Mouse (Mus musculus): ENCODE results near the gene Akt1s1.

Akt1s1 gene

DNA sequence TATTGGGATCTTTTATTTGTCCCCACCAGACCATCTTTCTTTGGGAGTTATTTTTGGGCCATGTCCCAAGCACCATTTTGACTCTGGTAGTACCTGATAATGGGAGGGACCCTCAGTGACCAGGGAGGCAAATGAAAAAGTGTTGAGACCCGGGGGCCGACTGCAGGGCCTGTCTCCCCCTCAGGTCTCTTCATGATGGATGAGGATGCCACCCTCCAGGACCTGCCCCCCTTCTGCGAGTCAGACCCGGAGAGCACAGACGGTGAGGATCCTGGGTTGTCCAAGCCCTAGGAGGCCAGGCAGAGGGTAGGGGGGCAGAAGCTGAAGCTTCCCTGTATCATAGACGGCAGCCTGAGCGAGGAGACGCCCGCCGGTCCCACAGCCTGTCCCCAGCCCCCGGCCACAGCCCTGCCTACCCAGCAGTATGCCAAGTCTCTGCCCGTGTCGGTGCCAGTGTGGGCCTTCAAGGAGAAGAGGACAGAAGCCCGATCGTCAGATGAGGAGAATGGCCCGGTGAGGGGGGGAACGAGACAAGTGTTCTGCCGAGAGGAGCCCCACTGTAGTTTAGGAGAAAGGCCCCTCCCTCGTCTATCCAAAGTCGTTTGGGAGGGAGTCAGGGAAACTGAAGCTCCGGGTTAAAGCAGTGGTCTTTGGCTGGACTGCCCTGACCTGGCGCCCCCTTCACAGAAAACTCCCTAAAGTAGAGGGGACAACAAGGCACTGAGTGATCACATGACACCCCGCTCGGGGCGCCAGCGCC lies 5.0 kb downstream of the Akt1s1 start:
- no peak for DNase-seq (ENCODE audit: low read depth, low spot score)

DNA sequence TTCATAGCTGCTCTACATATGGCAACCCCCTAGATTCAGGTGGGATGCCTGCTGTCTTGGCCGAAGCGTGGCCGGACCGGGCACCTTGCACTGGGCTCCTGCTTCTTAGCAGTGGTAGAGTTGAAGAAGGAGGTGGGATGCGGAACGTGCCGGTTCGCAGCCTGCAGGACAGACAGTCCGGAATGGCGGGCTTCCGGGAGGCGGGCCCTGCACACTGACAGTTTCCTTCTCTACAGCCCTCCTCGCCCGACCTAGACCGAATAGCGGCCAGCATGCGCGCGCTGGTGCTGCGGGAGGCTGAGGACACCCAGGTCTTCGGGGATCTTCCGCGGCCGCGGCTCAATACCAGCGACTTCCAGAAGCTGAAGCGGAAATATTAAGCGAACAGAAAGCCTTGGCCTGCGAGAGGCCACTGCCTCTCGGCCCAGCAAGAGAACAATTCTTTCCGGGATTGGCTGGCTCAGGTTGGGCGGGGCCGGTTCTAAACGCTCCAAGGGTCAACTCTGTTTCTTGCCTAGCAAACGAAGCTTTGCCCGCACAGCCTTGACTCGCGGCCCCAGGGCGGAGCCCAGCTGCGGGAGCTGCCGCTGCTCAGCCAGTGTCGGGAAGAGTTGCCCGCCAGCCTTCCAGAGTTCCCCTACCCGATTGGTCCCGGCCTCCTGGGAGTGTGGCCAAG lies 5.7 kb downstream of the Akt1s1 start:
- DNase-seq (ENCODE audit: low read depth, low spot score), result no peak

DNA sequence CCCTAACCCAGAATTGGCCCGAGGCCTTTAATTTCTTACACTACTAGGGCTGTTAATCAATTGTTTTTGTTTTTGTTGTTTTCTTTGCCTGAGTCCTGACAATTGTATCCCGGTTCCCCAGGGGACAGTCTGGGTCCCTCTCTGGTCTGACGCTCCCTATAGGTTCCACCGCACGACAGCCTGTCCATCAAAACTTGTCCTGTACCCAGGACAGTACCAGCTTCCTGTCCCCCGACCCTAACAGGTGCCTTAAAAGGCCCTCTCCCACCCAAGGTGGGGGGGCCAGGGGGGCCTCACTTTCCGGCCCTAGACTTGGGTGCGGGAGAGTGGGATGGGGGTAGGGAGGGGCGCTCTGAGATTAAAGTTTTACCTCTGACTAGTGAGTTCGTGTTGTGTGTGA lies 6.2 kb downstream of the Akt1s1 start:
- DNase-seq (ENCODE audit: low read depth, low spot score), result no peak

DNA sequence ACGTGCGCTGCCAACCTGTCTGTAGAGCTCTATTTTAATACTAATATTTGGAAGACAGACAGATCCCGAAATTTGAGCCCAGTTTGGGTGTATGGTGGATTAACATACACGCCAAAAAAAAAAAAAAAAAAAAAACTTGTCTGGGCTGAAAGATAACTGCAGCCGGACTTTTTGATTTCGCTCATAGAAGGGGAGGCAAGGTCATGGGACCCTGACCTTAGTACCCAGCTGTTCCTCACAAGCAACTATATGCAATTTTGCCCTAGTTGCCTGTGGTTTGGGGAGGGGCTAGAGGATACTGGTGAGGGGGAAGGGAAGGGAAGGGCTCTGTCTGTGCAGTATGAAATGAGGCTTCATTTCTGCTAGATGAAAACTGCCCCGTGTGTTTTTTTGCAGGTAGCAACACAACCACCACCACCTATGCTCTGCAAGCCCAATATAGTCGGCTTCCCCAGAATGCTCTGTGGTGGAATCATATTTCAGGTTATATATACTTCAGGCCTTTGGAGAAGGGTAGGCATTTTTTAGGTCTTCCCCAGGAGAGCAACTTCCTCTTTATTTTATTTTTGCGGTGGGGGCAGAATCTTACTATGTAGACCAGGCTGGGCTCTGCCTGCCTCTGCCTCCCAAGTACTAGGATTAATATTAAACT lies 7.6 kb downstream of the Akt1s1 start:
- no peak for DNase-seq (ENCODE audit: low read depth, low spot score)

DNA sequence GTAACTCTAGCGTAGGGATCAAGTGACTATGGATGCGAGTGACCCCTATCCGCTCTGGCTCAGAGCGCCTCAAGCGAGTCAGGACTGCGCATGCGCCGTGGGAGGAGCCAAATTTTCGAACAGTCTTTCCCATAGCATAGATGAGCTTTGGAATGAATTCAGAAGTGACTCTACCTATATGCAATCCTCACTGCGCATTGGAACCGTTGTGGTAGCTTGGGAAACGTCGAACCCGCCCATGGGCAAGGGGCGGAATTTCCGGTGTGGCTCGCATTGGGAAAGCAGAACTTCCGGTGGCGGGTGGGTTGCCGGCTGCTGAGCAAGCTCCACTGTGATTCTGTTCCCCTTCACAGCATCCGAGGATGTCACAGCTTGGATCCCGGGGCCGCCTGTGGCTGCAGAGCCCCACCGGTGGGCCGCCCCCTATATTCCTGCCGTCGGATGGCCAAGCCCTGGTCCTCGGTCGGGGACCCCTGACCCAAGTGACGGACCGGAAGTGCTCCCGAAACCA lies 8.3 kb downstream of the Akt1s1 start, which contains the start of gene Pnkp:
Gene Pnkp (plus strand): TSS at position 98 of the 511 bp plus-strand sequence.
- DNase-seq (ENCODE audit: low read depth, low spot score), result peak; percentile 94

DNA sequence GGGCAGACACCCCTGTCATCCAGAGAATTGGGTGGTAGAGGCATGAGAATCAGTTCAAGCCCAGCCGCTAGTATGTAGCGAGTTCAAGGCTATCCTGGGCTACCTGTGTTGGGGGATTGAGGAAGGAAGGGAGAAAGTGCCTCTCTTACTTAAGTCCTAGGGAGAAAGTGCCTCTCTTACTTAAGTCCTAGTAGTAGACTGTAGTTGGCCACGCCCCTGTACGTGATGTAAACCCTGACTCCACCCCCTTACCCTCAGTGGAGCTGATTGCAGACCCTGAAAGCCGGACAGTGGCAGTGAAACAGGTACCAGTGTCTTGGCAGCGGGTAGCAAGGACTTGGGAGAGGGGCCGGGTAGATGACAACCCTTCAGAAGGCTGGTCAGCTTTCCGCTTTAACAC lies 9.1 kb downstream of the Akt1s1 start:
- DNase-seq (ENCODE audit: low read depth, low spot score), result no peak

DNA sequence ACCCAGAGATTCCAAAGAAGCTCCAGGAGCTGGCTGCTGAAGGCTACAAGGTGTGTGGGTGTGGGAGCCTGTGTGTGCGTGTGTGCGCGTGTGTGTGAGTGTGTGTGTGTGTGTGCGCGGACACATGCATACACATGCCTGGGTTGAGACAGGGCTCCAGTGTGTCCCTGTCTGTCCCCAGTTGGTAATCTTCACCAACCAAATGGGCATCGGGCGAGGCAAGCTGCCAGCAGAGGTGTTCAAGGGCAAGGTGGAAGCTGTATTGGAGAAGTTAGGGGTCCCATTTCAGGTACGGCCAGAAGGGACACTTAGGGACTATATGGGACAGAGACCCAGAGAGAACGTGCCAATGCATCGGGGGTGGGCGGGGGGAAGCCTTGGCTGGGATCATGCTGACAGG lies 11.1 kb downstream of the Akt1s1 start:
- DNase-seq (ENCODE audit: low read depth, low spot score), result no peak

DNA sequence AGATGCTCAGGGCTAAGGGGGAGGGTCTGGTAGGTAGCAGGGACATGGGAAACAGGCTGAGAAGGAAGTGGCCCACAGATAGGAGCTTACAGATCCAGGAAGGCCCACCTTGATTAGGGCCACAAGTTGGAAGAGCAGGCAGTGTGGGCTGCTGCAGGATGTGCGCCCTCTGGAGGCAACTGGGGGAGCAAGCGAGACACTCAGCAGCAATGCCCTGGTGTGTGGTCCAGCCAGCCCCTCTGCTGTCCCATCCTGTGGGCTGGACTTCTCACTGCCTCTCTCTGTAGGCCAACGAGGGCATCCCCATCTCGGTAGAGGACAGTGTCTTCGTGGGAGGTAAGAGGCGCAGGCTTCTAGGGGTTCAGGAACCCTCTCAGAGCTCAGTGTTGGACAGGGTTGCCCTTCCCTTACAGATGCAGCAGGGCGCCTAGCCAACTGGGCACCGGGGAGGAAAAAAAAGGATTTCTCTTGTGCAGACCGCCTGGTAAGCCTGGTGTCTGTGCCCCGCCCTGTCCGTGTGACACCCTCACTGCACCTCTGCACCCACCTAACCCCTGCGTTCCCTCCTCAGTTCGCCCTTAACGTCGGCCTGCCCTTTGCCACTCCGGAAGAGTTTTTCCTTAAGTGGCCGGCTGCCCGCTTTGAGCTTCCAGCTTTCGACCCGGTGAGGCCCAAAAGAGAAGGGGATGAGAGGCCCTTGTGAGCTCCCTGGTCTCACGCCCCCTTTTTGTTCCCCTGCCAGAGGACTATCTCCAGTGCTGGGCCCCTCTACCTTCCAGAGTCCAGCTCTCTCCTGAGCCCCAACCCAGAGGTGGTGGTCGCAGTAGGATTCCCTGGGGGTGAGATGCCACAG lies 12.0 kb downstream of the Akt1s1 start:
- DNase-seq (ENCODE audit: low read depth, low spot score), result no peak

DNA sequence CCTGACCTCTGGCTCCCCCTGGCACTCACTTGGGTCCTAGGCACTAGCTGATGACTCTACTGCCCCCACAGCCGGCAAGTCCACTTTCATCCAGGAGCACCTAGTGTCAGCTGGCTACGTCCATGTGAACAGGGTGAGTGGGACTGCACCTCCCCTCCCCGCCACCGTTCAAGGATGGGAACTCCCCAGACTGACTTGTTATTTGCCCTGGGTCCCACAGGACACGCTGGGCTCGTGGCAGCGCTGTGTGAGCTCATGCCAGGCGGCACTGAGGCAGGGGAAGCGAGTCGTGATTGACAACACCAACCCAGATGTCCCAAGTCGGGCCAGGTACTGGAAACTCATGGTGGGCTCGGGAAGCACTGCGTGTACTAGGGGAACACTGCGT lies 12.6 kb downstream of the Akt1s1 start:
- DNase-seq (ENCODE audit: low read depth, low spot score), result no peak

DNA sequence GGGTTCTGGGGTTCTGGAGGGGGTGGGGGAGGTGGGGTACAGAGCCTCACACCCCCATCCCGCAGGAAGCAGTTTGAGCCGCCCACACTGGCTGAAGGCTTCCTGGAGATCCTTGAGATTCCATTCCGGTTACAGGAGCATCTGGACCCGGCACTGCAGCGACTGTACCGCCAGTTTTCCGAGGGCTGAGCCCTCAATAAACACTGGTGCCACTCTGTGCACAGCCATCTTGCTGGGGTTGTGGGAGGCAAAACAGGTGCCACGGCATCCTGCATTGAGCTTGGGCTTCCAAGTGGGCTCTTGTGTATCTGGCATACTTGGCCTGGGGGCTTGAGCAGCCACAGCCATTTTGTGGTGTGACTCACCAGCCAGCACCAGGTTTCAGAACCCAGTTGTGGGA lies 13.6 kb downstream of the Akt1s1 start:
- DNase-seq (ENCODE audit: low read depth, low spot score), result no peak

DNA sequence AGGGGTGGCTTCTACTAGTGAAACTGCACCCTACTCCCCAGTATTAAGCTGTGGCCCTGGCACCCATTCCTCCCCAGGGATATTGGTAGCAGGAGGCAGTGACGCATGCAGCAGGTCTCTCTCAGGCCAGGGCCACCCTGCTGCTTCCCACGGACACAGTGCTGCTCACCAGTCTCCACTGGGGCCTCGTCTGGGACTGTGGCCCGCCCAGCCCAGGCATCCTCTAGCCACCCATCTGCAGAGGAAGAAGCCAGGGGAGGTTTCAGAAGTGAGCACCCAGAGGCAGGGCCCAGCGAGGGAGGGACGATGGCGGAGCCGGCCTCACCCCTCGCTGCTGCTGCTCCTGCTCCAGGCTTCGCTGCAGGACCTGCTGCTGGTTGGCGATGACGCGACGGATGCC lies 14.4 kb downstream of the Akt1s1 start:
- DNase-seq (ENCODE audit: low read depth, low spot score), result no peak

DNA sequence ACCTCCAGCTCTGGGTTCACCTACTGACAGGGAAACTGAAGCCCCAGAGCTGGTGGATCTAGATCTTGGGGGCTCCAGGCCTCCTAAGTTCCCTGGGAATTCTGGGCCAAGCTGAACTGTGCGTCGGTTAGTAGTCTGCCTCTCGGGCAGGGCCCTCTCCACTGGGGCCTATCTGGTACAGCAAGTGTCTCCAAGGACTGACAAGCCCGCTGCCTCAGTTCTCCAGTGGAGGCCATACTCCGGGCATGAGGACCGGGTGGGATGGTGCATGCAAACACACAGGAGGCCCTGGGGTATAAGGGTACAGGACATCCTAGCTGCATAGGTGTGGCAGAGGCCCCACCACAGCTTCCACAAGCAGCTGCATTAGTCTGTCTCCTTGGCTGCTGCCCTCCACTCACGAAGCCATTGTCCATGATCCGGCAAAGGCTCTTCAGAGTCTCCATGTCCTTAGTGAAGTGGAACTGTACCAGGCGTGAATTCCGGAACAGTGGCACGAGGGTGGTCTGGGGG lies 15.2 kb downstream of the Akt1s1 start:
- DNase-seq (ENCODE audit: low read depth, low spot score), result no peak

DNA sequence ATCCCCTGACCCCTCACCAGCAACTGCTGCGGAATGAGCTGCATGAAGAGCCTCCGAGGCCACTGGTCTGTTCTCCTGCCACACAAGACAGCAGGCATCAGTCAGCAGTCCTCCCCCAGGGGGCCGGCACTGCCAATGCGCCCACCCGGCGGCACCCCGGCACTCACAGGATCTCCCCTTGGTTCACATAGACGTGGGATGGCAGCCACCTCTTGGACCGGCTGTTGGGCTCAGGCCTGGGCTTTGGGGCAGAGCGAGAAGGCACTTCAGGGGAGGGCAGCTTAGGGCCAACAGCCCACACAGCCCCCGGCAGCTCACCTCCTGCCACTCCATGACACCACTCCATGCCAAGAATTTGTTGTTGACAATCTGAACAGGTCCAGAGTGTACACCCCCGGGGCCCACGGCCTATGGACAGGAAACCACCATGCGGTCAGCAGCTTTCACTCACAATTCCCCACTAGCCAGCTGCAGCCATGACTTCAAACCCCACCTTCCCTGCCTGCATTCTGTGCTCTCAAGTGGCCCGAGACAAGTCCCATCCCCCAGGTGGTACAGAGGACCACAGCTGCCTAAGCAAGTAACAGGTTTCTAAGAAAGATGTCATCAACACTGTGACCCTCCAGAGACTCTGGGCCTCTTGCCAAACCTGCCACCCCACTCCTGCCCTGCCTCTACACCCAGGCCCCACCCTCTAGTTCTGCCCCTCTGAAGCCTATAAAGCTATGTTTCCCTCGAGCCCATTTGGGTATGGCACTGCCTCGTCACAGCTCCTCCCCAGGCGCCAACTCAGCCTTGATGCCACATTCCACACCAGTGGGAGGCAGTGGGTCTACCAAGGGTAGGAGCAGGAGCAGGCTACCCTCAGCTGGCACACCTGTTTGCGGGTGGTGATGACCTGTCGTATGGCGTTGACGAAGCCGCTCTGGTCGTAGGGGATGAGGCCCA lies 16.1 kb downstream of the Akt1s1 start:
- DNase-seq (ENCODE audit: low read depth, low spot score), result no peak

DNA sequence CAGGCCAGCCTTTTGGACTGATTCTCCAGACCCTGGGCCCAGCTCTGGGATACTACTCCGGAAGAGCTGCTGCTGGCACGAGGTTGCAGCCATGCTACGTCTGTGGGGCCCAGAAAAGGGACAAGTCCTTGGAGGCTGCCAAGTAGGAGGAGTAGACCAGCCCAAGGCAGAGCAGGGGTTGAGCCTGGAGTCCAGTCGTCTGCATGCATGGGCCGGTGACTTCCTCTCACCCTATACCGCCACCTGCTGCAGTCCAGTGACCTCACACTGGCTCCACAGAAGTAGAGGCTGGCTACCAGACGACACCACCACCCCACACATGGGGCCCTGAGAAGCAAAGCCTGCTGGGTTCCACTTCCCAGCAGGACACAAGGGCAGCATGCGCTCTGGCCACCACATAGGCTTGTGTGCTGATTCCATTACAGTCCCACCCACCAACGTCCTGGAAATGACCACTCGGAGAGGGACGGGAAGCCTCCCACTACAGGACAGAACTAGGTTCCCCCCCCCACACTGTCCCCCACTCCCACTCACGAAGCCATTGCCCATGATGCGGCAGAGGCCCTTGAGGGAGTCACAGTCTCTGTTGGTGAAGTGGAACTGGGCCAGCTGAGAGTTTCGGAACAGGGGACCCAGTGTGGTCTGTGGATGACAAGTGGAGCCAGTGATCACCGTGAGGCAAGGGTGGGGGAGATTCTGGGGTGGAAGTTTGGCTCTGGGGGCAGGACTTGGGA lies 17.7 kb downstream of the Akt1s1 start:
- DNase-seq (ENCODE audit: low read depth, low spot score), result no peak

DNA sequence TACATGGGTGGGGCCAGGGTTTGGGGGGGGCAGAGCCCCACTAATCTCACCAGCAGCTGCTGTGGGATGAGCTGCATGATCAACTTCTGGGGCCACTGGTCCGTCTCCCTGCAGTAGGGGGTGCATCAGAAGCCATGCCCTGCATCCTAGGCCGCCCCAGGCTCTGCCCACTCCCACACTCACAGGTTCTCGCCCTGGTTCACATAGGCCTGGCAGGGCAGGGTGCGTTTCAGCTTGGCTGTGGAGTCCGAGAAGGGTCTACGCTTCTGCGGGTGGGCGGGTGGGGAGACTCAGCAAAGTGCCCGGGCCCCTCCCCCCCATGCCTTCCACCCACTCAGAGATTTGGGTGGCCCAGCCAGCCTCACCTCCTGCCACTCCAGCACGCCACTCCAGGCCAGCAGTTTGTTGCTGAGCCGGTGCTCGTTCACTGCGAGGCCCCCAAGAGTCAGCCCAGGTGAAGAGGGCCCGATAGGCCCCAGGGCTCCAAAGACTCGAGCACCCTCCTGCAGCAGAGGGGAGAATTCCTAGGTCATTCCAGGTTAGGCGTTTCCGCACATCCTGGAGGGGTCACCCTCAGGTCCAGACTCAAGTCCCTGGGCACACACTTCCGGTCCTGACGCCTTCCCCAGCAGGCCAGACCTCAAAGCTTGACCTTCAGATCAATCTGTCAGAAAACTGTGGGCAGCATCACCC lies 18.4 kb downstream of the Akt1s1 start:
- DNase-seq (ENCODE audit: low read depth, low spot score), result no peak

DNA sequence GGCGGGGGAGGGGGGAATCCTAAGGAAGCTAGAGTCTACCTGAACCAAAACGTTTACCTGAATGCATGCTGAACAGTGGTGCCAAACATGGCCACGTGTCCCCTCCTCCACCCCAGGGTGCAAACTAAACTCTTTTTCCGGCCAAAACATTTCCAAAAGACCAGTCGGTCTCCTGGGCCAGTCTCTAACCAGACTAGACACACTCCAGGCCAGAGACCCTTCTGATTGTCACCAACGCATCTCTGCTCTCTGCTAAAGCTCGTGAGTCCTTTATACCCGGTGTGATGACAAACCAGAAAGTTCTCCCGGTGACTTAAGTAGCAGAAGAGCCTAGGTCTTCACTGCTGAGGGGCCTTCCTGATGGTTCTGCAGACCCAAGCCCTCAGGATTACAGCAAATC lies 19.0 kb downstream of the Akt1s1 start:
- DNase-seq (ENCODE audit: low read depth, low spot score), result no peak

DNA sequence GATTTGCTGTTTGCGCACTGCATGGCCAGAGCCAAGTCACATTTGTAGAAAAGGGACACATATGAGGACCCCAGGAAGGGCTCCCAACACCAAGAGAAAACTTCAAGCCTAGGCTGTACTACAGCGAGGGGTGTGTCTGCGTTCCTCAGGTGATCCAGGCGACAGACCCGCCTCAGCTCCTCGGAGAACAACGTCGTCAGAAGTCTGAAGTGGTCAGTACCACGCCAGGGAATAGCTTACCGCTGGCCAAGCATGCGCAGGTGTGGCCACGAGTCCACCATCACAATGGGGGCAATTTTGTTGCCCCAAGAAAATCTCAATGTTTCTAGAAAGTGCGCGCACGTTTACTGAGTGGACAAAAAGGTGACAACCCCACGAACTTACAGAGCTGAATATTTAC lies 19.7 kb downstream of the Akt1s1 start:
- no peak for DNase-seq (ENCODE audit: low read depth, low spot score)

DNA sequence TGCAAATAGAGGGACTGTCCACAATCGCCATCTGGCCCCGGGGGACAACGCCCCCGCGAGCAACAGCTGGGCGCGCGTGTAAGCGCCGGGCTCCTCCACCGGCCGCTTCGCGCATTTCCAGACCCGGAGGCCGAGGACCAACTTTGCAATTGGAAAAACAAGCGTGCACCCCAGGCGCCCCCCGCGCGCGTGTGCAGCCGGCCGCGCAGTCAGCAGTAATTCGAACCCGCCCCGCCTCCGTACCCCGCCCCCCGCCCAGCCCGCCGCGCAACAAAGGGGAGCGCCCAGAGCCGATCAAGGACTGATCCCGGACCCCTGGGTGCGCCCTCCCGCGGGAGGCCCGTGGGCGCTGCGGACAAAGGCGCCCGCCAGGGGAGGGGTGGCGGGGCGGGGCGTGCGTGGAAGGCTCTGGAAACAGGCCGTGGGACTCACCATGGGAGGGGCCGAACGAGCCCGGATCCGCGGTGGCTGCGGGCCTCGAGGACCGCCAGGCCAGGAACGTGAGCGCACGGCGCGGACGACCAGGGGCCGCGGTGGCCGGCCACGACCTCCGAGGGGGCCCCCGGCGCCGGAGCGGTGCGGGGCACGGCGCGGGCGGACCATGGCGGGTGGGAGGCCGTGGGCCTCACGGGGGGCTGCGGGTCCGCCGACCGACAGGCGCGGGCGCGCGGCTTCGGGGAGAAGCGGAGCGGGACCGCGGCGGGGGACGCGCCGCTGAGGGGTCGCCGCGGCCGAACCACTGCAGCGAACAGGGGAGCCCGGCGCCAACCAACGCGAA lies 20.3 kb downstream of the Akt1s1 start:
- DNase-seq (ENCODE audit: low read depth, low spot score), result no peak

All from telencephalon, adult 2 months (tissue).